Mouse (Mus musculus) small intestine, adult 2 months (tissue): Measurements from ENCODE around the gene Fetub. TPM values are rescaled to one million over a fixed set of nuclear protein-coding genes. Genes with fewer than 3 reads are reported as not detected.

Experiments used
- H3K27ac ChIP-seq: fragments of 200-500 bp; 2 replicates; pipeline ENCODE4 v1.5.1; 2012; ENCODE audit warnings: low read depth, low read length, control low read depth, inconsistent platforms; ENCODE audit not compliant: insufficient read depth
- H3K27me3 ChIP-seq: fragments of 200-500 bp; 2 replicates; pipeline ENCODE4 v1.6.1; 2012; ENCODE audit warnings: mild to moderate bottlenecking, moderate library complexity, low read length, inconsistent platforms; ENCODE audit not compliant: control insufficient read depth, insufficient read depth
- H3K36me3 ChIP-seq: fragments of 200-500 bp; 2 replicates; pipeline ENCODE4 v1.6.1; 2012; ENCODE audit warnings: mild to moderate bottlenecking, low read length, control low read depth, inconsistent platforms; ENCODE audit not compliant: control insufficient read depth, insufficient read depth
- H3K4me1 ChIP-seq: fragments of 200-500 bp; 2 replicates; pipeline ENCODE4 v1.6.1; 2012; ENCODE audit warnings: low read length, inconsistent platforms, mixed read lengths; ENCODE audit not compliant: control insufficient read depth, insufficient read depth, insufficient read length
- H3K4me3 ChIP-seq: fragments of 200-500 bp; 2 replicates; pipeline ENCODE4 v1.5.1; 2012; ENCODE audit warnings: low read depth, mild to moderate bottlenecking, control low read depth, inconsistent platforms, low read length, moderate library complexity
- CTCF ChIP-seq: fragments of 200-500 bp; IDR thresholded peaks from 2 replicates; pipeline ENCODE4 v1.5.1; 2012; ENCODE audit warnings: low read depth, mild to moderate bottlenecking, control low read depth, inconsistent platforms, low read length, moderate library complexity, mixed read lengths; ENCODE audit not compliant: insufficient replicate concordance, insufficient read length; ENCODE audit errors: extremely low read depth
- POLR2A ChIP-seq: fragments of 200-500 bp; IDR thresholded peaks from 2 replicates; pipeline ENCODE4 v1.6.1; 2012; ENCODE audit warnings: low read depth, mild to moderate bottlenecking, control low read depth, inconsistent platforms, low read length, moderate library complexity
- WGBS: fragments of 180-500 bp; shearing (Covaris S2); methylation state at CpG from one replicate; pipeline ENCODE4 v1.1.7; 2018; 5-methylcytosine and 5-hydroxymethylcytosine counted together
- polyA plus RNA-seq: library from polyadenylated mRNA; depleted of rRNA; stranded (reverse); fragments of >200 nt; gene quantifications from 2 replicates; pipeline ENCODE4 v1.2.3, GENCODE M21; 2012

Fetub gene
- polyA plus RNA-seq, 1 experiment: not detected

GRCm38 (mm10) chr16:22911986-22912385 is 6.1 kb upstream of the Fetub start:
- Histone ChIP-seq H3K4me1 (no peaks in the 10 kb centered on the region), H3K27ac (no peak overlapping the region), H3K27me3 (no peaks in the 10 kb centered on the region), H3K36me3 (no peaks in the 10 kb centered on the region), H3K4me3 (no peak overlapping the region)
- TF ChIP-seq CTCF: no peak
- no peak for TF ChIP-seq POLR2A
- 86% methylated on average over 3 of the region's 3 CpGs for WGBS

GRCm38 (mm10) chr16:22912886-22913285 is 5.2 kb upstream of the Fetub start:
- H3K4me3 ChIP-seq: no peak overlapping the region
- TF ChIP-seq CTCF (no peak), POLR2A (no peak)
- 58% methylated on average over 6 of the region's 6 CpGs for WGBS
- no peaks in the 10 kb centered on the region for H3K27me3 ChIP-seq
- no peak overlapping the region for H3K27ac ChIP-seq
- H3K4me1 ChIP-seq: no peaks in the 10 kb centered on the region
- no peaks in the 10 kb centered on the region for H3K36me3 ChIP-seq

- no peaks in the 10 kb centered on the region for H3K4me1 ChIP-seq
- H3K36me3 ChIP-seq: no peaks in the 10 kb centered on the region
- H3K27me3 ChIP-seq: no peaks in the 10 kb centered on the region
- TF ChIP-seq POLR2A (no peak), CTCF (no peak)
- no peak overlapping the region for H3K4me3 ChIP-seq
- no peak overlapping the region for H3K27ac ChIP-seq
These were observed 3.9 kb upstream of the Fetub start for GRCm38 (mm10) chr16:22914276-22914675.

GRCm38 (mm10) chr16:22918664-22919312 is 654 bp downstream of the Fetub start:
- WGBS: 73% methylated on average over 15 of the region's 15 CpGs
- Histone ChIP-seq H3K4me3 (no peak overlapping the region), H3K4me1 (no peaks in the 10 kb centered on the region), H3K27me3 (no peaks in the 10 kb centered on the region), H3K27ac (no peak overlapping the region), H3K36me3 (no peaks in the 10 kb centered on the region)
- TF ChIP-seq CTCF (no peak), POLR2A (no peak)

GRCm38 (mm10) chr16:22919971-22920854 is 2.1 kb downstream of the Fetub start:
- H3K4me3 ChIP-seq: no peak overlapping the region

GRCm38 (mm10) chr16:22921761-22922160 is 3.6 kb downstream of the Fetub start:
- no peak overlapping the region for H3K27ac ChIP-seq
- no peaks in the 10 kb centered on the region for H3K27me3 ChIP-seq
- WGBS: 91% methylated on average over 5 of the region's 5 CpGs
- no peaks in the 10 kb centered on the region for H3K4me1 ChIP-seq
- TF ChIP-seq CTCF (no peak), POLR2A (no peak)
- no peak overlapping the region for H3K4me3 ChIP-seq
- H3K36me3 ChIP-seq: no peaks in the 10 kb centered on the region

More at GRCm38 (mm10) chr16:22919971-22920854, 2.1 kb downstream of the Fetub start:
- TF ChIP-seq POLR2A: no peak
- no peak for TF ChIP-seq CTCF
- WGBS: 30% methylated on average over 18 of the region's 18 CpGs
- no peaks in the 10 kb centered on the region for H3K36me3 ChIP-seq
- H3K4me1 ChIP-seq: no peaks in the 10 kb centered on the region
- H3K27me3 ChIP-seq: no peaks in the 10 kb centered on the region
- H3K27ac ChIP-seq: no peak overlapping the region

GRCm38 (mm10) chr16:22922433-22922832 is 4.3 kb downstream of the Fetub start:
- Histone ChIP-seq H3K4me1 (no peaks in the 10 kb centered on the region), H3K27me3 (no peaks in the 10 kb centered on the region), H3K27ac (no peak overlapping the region), H3K36me3 (no peaks in the 10 kb centered on the region), H3K4me3 (no peak overlapping the region)
- TF ChIP-seq CTCF: no peak
- TF ChIP-seq POLR2A: no peak
- WGBS: 65% methylated on average over 4 of the region's 4 CpGs
